Mouse (Mus musculus) gonadal fat pad, adult 2 months (tissue): ENCODE measurements around the gene Nudt4. TPM values are rescaled to one million over a fixed set of nuclear protein-coding genes. Genes with fewer than 3 reads are reported as not detected.

Experiments used
- DNase-seq: peaks from one replicate; pipeline ENCODE4 v3.0.0-alpha.2; 2012; ENCODE audit warnings: low read depth
- polyA plus RNA-seq: library from polyadenylated mRNA; depleted of rRNA; stranded (reverse); fragments of >200 nt; gene quantifications from 2 replicates; pipeline ENCODE4 v1.2.3, GENCODE M21; 2012

Nudt4 gene
- polyA plus RNA-seq, 1 experiment, result 41.0 TPM

- no peak for DNase-seq
These were observed 24.7 kb downstream of the Nudt4 start for GRCm38 (mm10) chr10:95539260-95539659.

GRCm38 (mm10) chr10:95536222-95536541 lies 27.8 kb downstream of the Nudt4 start:
- DNase-seq, result no peak

GRCm38 (mm10) chr10:95535399-95536221 lies 28.3 kb downstream of the Nudt4 start:
- no peak for DNase-seq

- no peak for DNase-seq
These were observed 30.6 kb downstream of the Nudt4 start for GRCm38 (mm10) chr10:95533382-95533781.

GRCm38 (mm10) chr10:95532916-95533315 lies 31.0 kb downstream of the Nudt4 start:
- DNase-seq, result no peak

GRCm38 (mm10) chr10:95530551-95531121 lies 33.3 kb downstream of the Nudt4 start:
- no peak for DNase-seq

GRCm38 (mm10) chr10:95526495-95527122 lies 37.3 kb downstream of the Nudt4 start:
- no peak for DNase-seq

GRCm38 (mm10) chr10:95525871-95526270 lies 38.1 kb downstream of the Nudt4 start:
- DNase-seq, result no peak

- DNase-seq, result no peak
These were observed 38.8 kb downstream of the Nudt4 start for GRCm38 (mm10) chr10:95525037-95525675.

- DNase-seq, result no peak
These were observed 46.3 kb downstream of the Nudt4 start for GRCm38 (mm10) chr10:95517656-95518055.

- no peak for DNase-seq
These were observed 48.5 kb downstream of the Nudt4 start for GRCm38 (mm10) chr10:95515293-95515931.

GRCm38 (mm10) chr10:95514656-95515292 lies 49.2 kb downstream of the Nudt4 start, which contains the start of gene Ube2n:
Gene Ube2n, plus strand, starts transcription at chr10:95515145.
- DNase-seq, result no peak

- no peak for DNase-seq
These were observed 50.0 kb downstream of the Nudt4 start for GRCm38 (mm10) chr10:95513768-95514556.

GRCm38 (mm10) chr10:95512635-95513034 lies 51.3 kb downstream of the Nudt4 start:
- DNase-seq, result no peak

- DNase-seq, result no peak
These were observed 54.7 kb downstream of the Nudt4 start for GRCm38 (mm10) chr10:95509263-95509662.

- no peak for DNase-seq
These were observed 55.2 kb downstream of the Nudt4 start for GRCm38 (mm10) chr10:95508793-95509192.

GRCm38 (mm10) chr10:95508126-95508525 lies 55.8 kb downstream of the Nudt4 start:
- no peak for DNase-seq

GRCm38 (mm10) chr10:95504341-95504740 lies 59.6 kb downstream of the Nudt4 start:
- no peak for DNase-seq

- DNase-seq, result no peak
These were observed 60.3 kb downstream of the Nudt4 start for GRCm38 (mm10) chr10:95503443-95504235.
